Mouse (Mus musculus) hindbrain, embryonic 14.5 days (tissue): Measurements from ENCODE around the gene Ppp3r1. TPM values are rescaled to one million over a fixed set of nuclear protein-coding genes. Genes with fewer than 3 reads are reported as not detected.

ENCODE experiments used
- ATAC-seq: fragments of 200-750 bp; cut with Nextera tagmentation; 2 replicates; pipeline ENCODE4 v1.8.0; 2017; ENCODE audit warnings: moderate number of reproducible peaks, mild to moderate bottlenecking, moderate TSS enrichment, moderate library complexity; ENCODE audit not compliant: low FRiP score
- DNase-seq: peaks from one replicate; pipeline ENCODE4 v3.0.0-alpha.2; 2015; ENCODE audit warnings: low spot score
- H3K27ac ChIP-seq: fragments of 300-500 bp; sonication (generic); 2 replicates; pipeline ENCODE4 v1.5.1; 2014; ENCODE audit warnings: mild to moderate bottlenecking, moderate library complexity
- H3K27me3 ChIP-seq: fragments of 300-500 bp; sonication (generic); 2 replicates; pipeline ENCODE4 v1.6.1; 2014; ENCODE audit warnings: mild to moderate bottlenecking, low read length, mixed read lengths; ENCODE audit not compliant: control insufficient read depth, insufficient read depth
- H3K36me3 ChIP-seq: fragments of 300-500 bp; sonication (generic); replicated peaks from 2 replicates; pipeline ENCODE4 v1.6.1; 2014; ENCODE audit not compliant: control insufficient read depth, insufficient read depth
- H3K4me1 ChIP-seq: fragments of 300-500 bp; sonication (generic); replicated peaks from 2 replicates; pipeline ENCODE4 v1.6.1; 2014; ENCODE audit warnings: antibody characterized with exemption, low read length, mixed read lengths; ENCODE audit not compliant: control insufficient read depth, insufficient read depth
- H3K4me2 ChIP-seq: fragments of 300-500 bp; sonication (generic); replicated peaks from 2 replicates; pipeline ENCODE4 v1.6.1; 2014; ENCODE audit warnings: mild to moderate bottlenecking, moderate library complexity
- H3K4me3 ChIP-seq: fragments of 300-500 bp; sonication (generic); replicated peaks from 2 replicates; pipeline ENCODE4 v1.5.1; 2014; ENCODE audit warnings: mild to moderate bottlenecking, low read length
- H3K9ac ChIP-seq: fragments of 300-500 bp; sonication (generic); 2 replicates; pipeline ENCODE4 v1.6.1; 2014
- H3K9me3 ChIP-seq: fragments of 300-500 bp; sonication (generic); 2 replicates; pipeline ENCODE4 v1.6.1; 2016; ENCODE audit warnings: low read length; ENCODE audit not compliant: control insufficient read depth
- WGBS: fragments of 180-500 bp; shearing (Covaris S2); extraction: QIAGEN DNeasy Blood & Tissue Kit; methylation state at CpG from one replicate; pipeline ENCODE4 v1.1.7; 2014; 5-methylcytosine and 5-hydroxymethylcytosine counted together
- polyA plus RNA-seq: library from polyadenylated mRNA; unstranded; fragments of >200 nt; fragmentation: Nextera tagmentation; extraction: Ambion mirVana; gene quantifications from 2 replicates; pipeline ENCODE4 v1.2.1, GENCODE M21; 2014

Ppp3r1 gene
- polyA plus RNA-seq, 1 experiment from 2014 or later: 240 TPM

DNA sequence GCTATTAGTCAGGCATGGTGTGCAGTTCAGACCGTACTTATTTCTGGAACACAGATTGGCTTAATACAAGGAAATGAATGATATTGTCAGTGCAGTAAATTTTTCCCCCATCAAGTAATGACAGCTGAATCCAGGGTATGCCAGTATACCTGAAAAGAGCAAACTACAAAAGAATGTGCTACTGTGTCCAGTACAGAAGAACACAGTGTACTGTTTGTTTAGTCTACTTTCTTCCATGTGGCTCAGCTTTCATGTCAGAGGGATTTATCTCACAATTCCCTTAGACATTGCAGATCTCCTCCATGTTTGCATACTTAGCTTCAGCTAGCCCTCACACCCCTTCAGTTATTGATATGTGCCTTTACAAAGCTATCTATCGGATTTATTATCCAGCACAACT lies 10.2 kb downstream of the Ppp3r1 start:
- H3K9ac ChIP-seq: no peak overlapping the region
- DNase-seq (no peak), ATAC-seq (no peak)
- no peaks in the 10 kb centered on the region for H3K27me3 ChIP-seq
- H3K4me2 ChIP-seq: no peak overlapping the region
- no peak overlapping the region for H3K27ac ChIP-seq
- WGBS: 88% methylated on average over 2 of the region's 2 CpGs
- peaks cover 8% of the 10 kb centered on the region; the same call in 1 of the 2 replicates for H3K4me1 ChIP-seq
- no peaks in the 10 kb centered on the region for H3K9me3 ChIP-seq
- H3K4me3 ChIP-seq: no peak overlapping the region
- no peaks in the 10 kb centered on the region for H3K36me3 ChIP-seq

DNA sequence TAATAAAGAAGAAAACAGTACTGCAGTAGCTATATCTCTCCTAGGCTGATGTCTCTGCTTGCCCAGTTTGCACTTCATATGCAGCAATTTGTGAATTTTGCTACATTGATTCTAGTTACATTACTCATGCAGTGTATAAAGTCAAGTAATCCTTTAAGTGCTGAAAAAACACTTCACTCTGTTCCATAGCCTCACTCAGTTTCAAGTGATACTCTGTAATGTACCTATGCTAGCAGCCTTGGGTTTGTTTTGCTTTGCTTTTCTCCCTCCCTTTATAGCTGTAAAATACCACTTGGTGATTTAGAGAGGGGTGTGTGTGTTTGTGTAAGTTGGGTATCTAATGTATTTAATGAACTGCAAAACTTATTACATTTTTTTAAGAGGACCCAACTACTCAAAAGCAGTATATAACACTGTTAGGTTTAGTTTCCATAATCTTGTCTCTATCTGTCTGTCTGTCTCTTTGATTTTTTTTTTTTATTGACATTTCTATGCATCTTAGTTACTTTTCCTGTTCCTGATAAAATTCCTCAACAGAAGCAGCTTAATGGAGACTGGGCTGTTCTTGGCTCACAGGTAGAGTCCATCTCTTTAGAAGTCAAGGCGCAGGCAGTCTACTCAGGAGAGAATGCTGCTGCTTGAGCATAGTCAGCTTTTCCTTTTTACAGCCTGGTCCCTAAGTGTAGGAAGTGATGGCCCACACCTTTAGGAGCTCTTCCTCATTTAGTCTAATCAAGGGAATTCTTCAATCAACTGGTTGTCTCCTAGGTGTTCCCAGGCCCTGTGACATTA lies 12.1 kb downstream of the Ppp3r1 start:
- Histone ChIP-seq H3K4me2 (no peak overlapping the region), H3K27me3 (no peaks in the 10 kb centered on the region), H3K36me3 (no peaks in the 10 kb centered on the region), H3K27ac (no peak overlapping the region), H3K9ac (no peak overlapping the region), H3K9me3 (peaks cover 5% of the 10 kb centered on the region; the same call in 1 of the 2 replicates), H3K4me1 (peaks cover 7% of the 10 kb centered on the region; the same call in 1 of the 2 replicates), H3K4me3 (no peak overlapping the region)
- ATAC-seq (no peak), DNase-seq (no peak)
- 100% methylated on average over 1 of the region's 1 CpGs for WGBS

DNA sequence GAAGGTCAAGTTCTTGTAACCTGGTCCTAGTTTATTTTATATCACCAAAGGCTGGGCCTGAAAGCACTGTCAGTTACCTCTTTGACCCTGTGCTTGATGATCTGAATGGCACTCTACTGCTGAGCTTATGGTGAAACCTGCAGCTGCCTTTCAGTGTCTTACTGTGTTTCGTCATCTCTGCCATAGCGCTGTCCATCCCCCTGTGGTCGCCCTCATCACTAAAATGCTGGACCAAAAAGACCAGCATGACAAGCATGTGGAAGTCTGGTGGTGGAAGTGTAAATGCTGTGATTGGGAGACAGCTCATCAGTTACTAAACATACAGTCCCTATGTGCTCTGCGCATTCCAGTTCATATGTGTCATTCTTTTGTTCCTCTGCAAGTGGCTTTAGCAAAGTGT lies 13.2 kb downstream of the Ppp3r1 start:
- peaks cover 7% of the 10 kb centered on the region; the same call in 1 of the 2 replicates for H3K4me1 ChIP-seq
- peaks cover 5% of the 10 kb centered on the region; the same call in 1 of the 2 replicates for H3K9me3 ChIP-seq
- no peak overlapping the region for H3K4me2 ChIP-seq
- WGBS: 98% methylated on average over 4 of the region's 4 CpGs
- no peaks in the 10 kb centered on the region for H3K36me3 ChIP-seq
- H3K27ac ChIP-seq: no peak overlapping the region
- H3K27me3 ChIP-seq: no peaks in the 10 kb centered on the region
- ATAC-seq: no peak
- no peak overlapping the region for H3K4me3 ChIP-seq
- DNase-seq: no peak
- H3K9ac ChIP-seq: no peak overlapping the region

DNA sequence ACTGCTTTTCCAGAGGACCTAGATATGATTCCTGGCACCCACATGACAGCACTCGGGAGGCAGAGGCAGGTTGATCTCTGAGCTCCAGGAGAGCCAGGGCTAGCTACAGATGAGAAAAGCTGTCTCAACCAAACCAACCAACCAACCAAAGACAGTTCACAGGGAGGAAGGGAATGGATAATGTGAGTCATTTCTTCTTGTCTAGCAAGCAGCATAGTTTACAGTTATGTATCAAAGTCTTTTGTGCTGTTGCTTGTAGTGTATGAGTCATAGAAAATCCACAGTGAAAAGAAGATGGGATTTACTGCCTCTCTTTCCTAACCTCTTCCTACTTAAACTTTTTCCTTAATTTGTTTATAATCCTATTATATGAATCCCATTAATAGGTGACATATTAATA lies 17.6 kb downstream of the Ppp3r1 start:
- Histone ChIP-seq H3K4me3 (no peak overlapping the region), H3K4me1 (0 out of 2 replicates have a peak, but pooled peaks cover 3% of the 10 kb centered on the region), H3K27me3 (no peaks in the 10 kb centered on the region), H3K4me2 (no peak overlapping the region), H3K27ac (no peak overlapping the region), H3K9ac (no peak overlapping the region), H3K36me3 (no peaks in the 10 kb centered on the region), H3K9me3 (peaks cover 5% of the 10 kb centered on the region; the same call in 1 of the 2 replicates)
- 100% methylated on average over 1 of the region's 1 CpGs for WGBS
- no peak for DNase-seq
- ATAC-seq: no peak

DNA sequence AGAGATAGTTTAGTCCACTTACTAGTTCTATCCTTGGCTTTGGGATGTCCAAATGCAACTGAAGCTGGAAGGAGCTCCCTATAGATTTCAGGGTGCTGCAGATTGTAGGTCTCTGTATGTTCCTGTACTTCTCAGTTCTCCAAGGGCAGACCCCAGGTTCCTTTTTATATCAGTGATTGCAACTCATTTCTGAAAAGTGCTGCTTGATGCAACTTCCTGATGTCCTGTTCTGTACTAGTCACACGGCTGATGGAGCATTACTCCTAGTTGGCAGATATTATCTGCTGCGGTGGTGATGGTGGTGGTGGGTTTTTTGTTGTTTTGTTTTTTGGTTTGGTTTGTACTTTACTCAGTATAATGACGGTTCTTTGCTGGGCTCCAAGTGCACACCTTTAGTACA lies 21.7 kb downstream of the Ppp3r1 start:
- H3K9me3 ChIP-seq: no peaks in the 10 kb centered on the region
- H3K4me3 ChIP-seq: no peak overlapping the region
- 87% methylated on average over 3 of the region's 3 CpGs for WGBS
- H3K4me2 ChIP-seq: no peak overlapping the region
- H3K9ac ChIP-seq: no peak overlapping the region
- H3K36me3 ChIP-seq: no peaks in the 10 kb centered on the region
- no peak for ATAC-seq
- H3K27ac ChIP-seq: no peak overlapping the region
- no peak for DNase-seq
- H3K27me3 ChIP-seq: no peaks in the 10 kb centered on the region
- H3K4me1 ChIP-seq: 0 out of 2 replicates have a peak, but pooled peaks cover 3% of the 10 kb centered on the region

DNA sequence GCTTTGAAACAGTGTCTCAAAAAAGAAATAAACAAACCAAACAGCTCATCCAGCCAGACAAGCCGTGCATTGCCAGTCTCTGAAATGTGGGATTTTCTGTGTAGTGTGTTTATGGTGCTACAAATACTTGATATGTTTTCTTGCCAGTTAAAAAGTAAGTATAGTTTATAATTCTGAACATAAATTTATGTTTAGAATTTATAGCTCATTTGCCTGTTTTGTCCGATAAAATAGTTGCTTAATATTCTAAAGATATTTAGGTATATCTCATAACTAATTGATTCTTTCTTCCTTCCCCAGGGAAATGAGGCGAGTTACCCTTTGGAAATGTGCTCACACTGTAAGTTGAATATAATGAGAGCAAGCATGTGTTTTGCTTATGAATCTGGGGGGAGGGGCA lies 22.7 kb downstream of the Ppp3r1 start, which contains the start of gene Wdr92:
Gene Wdr92 (plus strand): TSS at position 301 of the 400 bp plus-strand sequence.
- Histone ChIP-seq H3K9ac (no peak within 1 kb of the TSS), H3K27ac (no peak within 1 kb of the TSS), H3K4me3 (no peak within 1 kb of the TSS), H3K36me3 (no peaks in the 10 kb centered on the region), H3K4me1 (0 out of 2 replicates have a peak, but pooled peaks cover 3% of the 10 kb centered on the region), H3K27me3 (no peaks in the 10 kb centered on the region), H3K9me3 (no peaks in the 10 kb centered on the region), H3K4me2 (no peak within 1 kb of the TSS)
- 75% methylated on average over 3 of the region's 3 CpGs for WGBS
- no peak for DNase-seq
- no peak for ATAC-seq

DNA sequence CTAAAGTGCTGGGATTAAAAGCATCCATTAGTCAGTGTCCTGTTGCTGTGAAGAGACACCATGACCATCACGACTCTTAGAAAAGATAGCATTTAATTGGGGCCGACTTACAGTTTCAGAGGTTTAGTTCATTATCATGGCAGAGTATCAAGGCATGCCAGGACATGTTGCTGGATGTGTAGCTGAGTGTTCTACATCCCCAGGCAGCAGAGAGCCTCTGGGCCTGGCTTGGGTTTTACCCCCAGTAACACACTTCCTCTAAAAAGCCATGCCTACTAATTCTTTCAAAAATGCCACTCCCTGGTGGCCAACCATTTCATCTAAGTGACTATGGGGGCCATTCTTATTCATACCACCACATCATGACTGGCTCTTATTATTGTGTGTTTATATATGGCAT lies 24.1 kb downstream of the Ppp3r1 start:
- Histone ChIP-seq H3K27me3 (no peaks in the 10 kb centered on the region), H3K4me3 (no peak overlapping the region), H3K4me1 (0 out of 2 replicates have a peak, but pooled peaks cover 3% of the 10 kb centered on the region), H3K4me2 (no peak overlapping the region), H3K9ac (no peak overlapping the region), H3K27ac (no peak overlapping the region), H3K9me3 (no peaks in the 10 kb centered on the region), H3K36me3 (no peaks in the 10 kb centered on the region; the same call in 1 of the 2 replicates)
- no peak for ATAC-seq
- DNase-seq: no peak
- WGBS: 89% methylated on average over 2 of the region's 2 CpGs

DNA sequence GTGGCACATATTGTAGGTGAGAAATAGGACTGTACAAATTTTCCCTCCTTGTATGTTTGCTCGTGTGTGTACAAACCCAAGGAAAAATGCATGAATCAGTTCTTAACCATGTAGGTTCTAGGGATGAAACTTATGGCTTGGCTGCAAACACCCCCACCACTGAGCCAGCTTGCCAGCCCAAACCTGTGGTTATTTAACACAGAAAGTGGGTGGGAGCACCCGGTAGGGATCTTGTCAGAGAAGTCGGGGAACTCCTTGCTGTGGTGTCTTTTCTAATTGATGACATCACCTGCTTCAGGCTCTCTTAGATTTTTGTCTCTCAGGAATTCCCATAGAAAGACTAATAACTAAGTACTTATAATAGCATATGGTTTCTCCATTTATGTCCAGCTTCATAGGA lies 28.6 kb downstream of the Ppp3r1 start:
- Histone ChIP-seq H3K36me3 (no peaks in the 10 kb centered on the region; the same call in 1 of the 2 replicates), H3K4me3 (no peak overlapping the region), H3K9me3 (no peaks in the 10 kb centered on the region), H3K4me1 (no peaks in the 10 kb centered on the region), H3K27ac (no peak overlapping the region), H3K9ac (no peak overlapping the region), H3K27me3 (no peaks in the 10 kb centered on the region), H3K4me2 (no peak overlapping the region)
- DNase-seq (no peak), ATAC-seq (no peak)
- WGBS: 85% methylated on average over 3 of the region's 3 CpGs

DNA sequence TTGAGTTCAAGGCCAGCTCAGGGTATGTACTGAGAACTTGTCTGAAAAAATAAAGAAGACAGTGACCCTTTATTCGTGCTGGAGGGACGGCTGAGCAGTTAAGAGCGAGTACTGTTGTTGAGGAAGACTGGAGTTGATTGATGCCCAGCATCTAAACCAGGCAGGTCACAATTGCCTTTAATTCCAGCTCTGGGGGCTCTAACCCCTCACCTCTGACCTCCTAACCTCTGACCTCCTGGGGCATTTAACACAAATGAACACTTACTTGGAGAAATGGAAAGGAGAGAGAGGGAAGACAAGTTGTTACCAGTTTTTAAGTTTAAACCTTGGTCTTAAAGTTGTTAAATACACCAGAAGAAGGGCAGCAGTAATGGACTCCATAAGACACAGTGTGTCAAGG lies 29.7 kb downstream of the Ppp3r1 start:
- H3K9me3 ChIP-seq: no peaks in the 10 kb centered on the region
- no peak overlapping the region for H3K9ac ChIP-seq
- H3K36me3 ChIP-seq: no peaks in the 10 kb centered on the region; the same call in 1 of the 2 replicates
- DNase-seq (no peak), ATAC-seq (no peak)
- no peaks in the 10 kb centered on the region for H3K27me3 ChIP-seq
- H3K4me2 ChIP-seq: no peak overlapping the region
- 25% methylated on average over 3 of the region's 3 CpGs for WGBS
- no peak overlapping the region for H3K27ac ChIP-seq
- H3K4me3 ChIP-seq: no peak overlapping the region
- H3K4me1 ChIP-seq: no peaks in the 10 kb centered on the region
